Mouse (Mus musculus): Measurements from ENCODE around the gene Fbxl17.

- TF ChIP-seq CTCF (IDR thresholded peaks at IDR 0.05; ENCODE audit: low read depth), result no peak
- no peak for TF ChIP-seq EP300 (IDR thresholded peaks at IDR 0.05; ENCODE audit: low read depth)
Measured at GRCm38 (mm10) chr17:63077509-63077908, 422.3 kb downstream of the Fbxl17 start.
